Mouse (Mus musculus): ENCODE measurements around the gene 4930447C04Rik.

The 4930447C04Rik gene

DNA sequence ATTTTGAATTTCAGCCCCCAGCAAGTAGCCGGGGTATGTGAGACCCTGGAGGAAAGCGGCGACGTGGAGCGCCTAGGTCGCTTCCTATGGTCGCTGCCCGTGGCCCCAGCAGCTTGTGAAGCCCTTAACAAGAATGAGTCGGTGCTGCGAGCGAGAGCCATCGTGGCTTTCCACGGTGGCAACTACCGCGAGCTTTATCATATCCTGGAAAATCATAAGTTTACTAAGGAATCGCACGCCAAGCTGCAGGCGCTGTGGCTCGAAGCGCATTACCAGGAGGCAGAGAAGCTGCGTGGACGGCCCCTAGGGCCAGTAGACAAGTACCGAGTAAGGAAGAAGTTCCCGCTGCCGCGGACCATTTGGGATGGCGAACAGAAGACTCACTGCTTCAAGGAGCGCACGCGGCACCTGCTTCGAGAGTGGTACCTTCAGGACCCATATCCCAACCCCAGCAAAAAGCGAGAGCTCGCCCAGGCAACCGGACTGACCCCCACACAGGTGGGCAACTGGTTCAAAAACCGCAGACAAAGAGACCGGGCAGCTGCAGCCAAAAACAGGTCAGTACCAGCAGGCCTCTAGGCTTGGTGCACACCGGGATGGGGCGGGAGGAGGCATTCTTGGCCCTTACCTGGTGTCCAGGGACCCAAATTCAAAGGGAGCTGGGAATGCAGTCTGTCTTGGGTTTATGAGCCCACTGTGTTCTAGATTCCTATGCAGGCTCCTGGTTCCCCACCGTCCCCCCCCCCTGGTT, at the start of gene 4930447C04Rik:
Gene 4930447C04Rik, minus strand, starts transcription at position 704 of the 751 bp plus-strand sequence.
- DNase-seq = no peak

DNA sequence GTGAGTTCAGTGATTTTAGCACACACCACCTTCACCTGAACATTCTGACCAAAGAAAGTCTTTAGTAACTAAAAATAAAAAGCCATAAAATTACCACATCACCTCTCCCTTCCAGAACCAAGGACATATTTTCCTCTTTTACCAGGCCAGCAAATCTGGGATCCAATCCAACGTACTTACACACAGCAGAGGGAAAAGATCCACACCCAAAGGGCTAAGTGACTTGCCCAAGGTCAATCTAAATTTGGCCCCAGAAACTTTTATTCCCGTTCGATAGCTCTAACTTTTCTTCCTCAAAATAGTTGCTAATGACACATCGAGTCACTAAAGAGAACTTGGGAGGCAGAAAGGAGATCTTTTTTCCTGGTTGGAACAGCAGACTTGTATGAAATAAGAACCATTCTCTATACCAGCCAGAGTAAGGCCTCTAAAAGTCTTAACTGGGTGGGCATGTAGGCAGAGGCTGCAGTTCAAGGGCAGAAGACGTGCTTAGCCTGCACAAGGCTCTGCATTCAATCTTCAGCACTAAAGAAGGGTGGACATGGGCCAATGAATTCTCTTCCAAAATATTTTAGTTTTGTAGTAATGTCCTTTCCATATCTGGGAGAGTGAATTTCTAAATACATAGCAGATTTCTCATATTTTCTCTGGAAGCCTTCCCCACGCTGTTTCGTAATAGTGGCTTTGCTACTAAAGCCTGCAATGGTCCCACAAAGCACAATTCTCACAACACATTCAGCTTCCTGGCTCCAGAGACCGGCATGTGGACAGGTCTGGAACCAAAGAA, 42.7 kb upstream of the 4930447C04Rik start:
- DNase-seq = no peak

DNA sequence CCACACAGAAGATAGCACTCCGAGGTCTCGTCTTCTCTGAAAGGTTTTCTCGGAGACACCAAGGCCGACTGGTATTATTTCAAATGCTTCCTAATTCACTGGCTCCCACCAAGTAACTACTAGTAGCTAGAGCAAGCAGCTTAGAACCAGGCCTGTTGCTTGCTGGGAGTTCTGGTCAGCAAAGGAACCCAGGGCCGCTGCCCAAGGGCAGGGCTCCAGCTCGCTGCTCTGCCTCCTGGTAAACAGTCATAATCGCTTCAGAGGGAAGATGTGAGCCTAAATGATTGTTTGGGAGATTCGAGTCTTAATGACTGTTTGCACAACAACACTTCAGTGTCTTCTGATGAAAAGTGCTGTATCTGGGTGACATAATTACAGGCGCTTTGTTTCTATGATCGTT, 42.0 kb upstream of the 4930447C04Rik start:
- DNase-seq = no peak

DNA sequence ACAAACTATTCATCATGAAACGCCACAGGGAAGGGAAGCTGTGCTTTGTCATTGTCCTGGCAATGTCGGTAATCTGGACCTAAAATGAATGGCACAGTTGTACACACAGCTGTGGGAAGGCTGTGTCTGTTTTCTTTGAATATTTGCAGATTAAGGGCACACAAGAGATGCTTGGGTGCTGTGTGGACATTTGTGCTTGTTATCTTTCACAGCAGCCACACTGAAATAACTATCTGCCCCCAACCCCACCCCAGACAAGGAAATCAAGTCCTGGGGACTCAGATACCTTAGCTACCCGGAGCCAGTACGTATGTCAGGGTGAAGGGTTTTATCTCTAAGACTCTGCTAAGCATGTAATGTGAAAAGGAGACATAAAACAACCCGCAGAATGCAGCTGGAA, 38.7 kb upstream of the 4930447C04Rik start:
- no peak for DNase-seq

DNA sequence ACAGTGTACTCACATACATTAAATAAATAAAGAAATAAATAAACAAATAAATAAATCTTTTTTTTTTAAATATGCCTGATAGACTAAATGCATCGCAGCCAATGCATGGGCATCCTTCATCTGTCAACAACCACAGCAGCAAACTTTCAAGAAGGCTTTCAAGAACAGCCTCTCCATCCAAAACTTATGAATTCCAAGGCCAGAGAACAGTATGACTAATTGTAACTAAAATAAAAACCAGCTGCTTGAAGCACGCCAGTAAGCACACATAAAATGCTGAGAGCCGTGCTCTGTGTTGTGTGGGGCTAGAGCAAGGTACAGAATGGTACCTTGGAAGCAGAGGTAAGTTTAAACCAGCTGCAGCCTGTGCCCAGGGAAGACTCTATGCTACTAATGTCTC, 37.3 kb upstream of the 4930447C04Rik start:
- DNase-seq = no peak

DNA sequence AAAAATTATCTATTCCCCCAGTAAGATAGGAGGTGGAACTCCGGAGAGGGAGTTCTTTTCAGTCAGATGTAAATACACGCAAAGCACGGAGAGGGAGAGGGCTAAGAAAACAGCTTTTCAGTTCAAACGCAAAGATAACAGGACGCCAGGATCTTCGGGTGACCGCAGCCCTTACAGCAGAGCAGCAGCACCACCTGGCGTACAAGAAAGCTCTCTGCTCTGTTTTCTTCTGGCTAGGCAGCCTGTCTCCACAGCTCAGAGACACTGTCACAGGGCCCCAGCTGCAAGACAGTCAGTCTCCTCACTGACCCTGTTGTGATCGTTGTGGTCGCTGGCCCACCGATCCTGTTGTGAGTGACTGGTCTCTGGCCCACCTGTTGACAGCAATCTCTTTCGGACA, 36.1 kb upstream of the 4930447C04Rik start:
- peak; percentile 65 to 67 for DNase-seq

DNA sequence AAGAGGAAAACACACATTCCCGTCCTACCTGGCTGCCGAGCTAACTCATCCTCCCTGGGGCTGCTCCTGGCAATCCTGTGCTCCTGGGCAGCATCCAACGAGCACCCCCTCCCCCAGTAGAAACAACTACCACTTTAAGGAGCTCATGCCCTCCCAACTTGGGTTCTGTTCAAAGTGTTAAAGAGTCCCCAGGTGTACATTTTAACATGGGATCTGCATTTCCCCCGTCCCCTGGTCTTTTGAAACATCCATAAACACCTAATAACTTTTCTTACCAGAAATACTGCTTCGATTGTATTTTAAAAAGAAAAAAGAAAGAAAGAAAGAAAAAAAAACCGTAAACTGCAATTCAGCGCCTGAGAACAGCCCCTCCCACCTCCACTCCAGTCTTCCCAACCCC, 35.6 kb upstream of the 4930447C04Rik start:
- no peak for DNase-seq

DNA sequence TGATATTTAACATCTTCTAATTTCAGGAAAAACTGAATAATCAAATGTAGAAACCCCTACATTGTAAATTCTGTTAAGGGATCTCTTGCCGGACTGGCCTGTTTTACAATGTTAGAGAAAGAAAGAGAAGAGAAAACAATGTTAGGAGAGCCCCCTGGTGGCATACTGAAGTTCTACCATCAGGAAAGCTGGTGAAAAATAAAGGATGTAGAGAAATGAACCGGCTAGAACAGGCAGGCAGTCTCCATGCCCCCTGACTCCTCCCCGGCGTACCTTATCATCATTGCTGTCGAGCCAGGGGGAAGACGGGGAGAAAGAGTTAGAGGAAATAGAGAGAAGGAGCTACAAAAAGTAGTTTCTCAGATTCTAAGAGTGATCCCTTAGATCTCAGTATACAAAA, 32.6 kb upstream of the 4930447C04Rik start:
- DNase-seq = peak; percentile 4 to 14

DNA sequence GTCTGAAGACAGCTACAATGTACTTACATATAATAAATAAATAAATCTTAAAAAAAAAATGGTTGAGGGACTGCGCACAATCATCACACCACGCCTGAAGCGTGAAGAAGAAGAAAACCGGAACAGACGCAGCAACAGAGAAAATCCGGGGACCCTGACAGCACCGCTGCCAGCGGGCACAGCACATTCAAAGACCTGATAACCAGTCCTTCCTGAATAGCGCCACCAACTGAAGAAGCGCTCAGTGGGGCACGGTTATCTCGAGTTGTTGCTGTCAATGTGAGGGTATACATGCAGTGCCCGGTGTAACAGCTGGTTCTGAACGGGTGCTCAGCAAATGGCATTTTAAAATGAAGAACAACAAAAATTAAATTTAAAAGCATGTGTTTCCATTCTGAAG, 30.0 kb upstream of the 4930447C04Rik start:
- DNase-seq = no peak

DNA sequence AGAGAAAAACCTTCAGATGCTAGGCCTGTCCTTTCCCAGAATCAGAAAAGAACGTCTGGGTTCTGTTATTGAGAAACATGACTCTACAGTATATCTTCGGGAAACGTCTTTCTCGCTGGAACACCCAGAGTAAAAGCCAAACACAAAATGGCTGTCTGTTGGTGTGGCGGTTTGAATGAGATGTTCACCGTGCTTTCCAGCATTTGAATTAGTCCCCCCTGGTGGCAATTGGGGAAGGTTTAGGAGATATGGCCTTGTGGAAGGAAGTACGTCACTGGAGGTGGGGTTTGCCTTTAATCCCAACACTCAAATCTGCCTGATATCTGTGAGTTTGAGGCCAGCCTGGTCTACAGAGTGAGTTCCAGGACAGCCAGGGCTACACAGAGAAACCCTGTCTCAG, 27.0 kb upstream of the 4930447C04Rik start:
- DNase-seq = no peak

DNA sequence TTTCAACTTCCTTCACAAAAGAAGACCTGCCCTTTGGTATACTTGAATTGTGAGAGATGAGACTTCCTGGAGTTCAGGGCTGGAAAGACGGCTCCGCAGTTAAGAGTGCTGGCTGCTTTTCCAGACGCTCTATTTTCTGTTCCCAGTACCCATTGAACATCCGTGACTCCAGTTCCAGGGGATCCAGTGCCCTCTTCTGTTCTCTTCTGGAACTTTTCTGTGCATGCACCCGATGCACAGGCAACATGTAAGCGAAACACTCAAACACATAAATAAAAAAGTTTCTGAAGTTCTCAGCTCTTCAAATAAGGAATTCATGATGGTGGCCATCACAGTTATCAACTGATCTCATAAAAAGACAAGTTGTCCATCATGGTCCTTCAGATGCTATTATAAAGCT, 22.2 kb upstream of the 4930447C04Rik start:
- no peak for DNase-seq

DNA sequence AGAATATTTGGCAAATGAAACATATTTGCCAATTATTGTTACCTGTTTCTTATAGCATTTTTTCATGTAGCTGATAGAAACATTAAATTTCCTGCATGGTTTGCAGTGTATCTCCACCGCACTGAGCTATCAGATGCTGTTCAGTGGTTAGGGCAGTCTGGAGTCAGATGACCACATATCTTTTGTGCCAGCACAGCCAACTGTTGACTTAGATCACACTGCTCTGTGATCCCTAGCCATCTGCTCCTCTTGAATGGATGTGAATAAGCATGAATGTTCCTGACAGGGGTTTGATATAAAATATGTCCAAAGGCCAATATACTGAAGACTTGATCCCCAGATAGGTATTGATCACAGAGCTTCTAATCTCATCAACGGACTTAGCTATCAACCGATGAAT, 17.9 kb upstream of the 4930447C04Rik start:
- no peak for DNase-seq

DNA sequence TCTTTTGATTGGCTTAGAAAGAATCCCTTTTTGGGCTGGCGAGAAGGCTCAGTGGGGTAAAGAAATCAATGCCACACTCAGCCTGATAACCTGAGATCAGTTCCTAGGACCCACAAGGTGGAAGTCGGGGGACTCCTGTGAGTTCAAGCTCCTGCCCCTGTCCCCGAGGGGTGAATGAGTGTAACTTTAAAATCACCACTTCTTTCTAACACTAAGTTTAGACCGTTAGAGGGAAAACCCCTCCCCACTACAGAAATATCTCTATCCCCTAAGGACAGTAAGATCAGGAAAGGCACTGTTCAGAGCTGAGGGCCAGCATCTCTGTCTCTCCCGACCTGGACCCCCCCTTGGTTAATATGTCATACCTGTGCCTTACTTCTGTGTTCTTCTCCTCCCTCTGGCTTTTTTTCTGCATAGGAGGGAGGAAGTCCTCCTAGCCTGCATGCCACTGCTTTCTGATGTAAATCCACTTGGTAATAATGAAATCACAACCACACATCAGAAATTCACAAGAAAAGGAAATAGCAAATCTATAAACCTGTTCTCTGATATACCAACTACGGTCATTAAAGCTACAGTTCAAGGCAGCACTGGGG, 17.4 kb upstream of the 4930447C04Rik start:
- DNase-seq = no peak

DNA sequence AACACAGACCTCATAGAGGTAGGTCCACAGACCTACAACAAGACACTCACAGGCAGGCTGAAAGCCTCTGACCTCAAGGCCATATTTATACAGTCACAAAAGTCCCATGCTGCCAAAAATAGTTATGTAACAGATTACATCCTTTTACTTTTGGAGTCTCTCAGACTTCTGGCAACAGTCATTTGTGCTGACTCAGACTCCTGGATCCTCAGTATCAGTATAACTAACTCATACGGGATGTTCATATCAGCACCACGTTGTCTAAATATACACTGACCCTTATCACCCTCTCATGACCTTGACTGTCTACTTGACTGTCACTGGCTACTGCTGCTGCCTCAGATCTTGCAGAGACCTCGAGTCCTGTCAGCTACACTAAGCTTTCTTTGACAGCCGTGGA, 14.3 kb upstream of the 4930447C04Rik start:
- no peak for DNase-seq

DNA sequence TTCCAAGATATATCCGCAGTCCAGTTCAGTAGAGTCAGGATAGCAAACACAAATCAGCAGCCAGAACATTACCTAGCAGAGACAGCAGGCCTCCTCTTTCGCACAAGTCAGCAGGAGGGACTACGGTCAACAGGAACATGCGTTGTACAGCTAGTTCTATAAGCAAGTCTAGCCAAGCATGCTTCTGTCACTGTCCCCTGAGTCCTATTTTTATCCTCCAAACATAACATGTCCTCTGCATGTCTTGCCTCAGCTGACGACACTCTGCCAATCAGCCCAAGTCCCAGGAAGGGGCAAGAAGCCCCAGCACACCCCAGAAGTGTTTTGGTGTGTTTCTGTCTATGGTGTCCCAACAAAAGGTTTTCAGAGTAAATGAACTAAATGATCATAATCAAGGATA, 13.3 kb upstream of the 4930447C04Rik start:
- no peak for DNase-seq

DNA sequence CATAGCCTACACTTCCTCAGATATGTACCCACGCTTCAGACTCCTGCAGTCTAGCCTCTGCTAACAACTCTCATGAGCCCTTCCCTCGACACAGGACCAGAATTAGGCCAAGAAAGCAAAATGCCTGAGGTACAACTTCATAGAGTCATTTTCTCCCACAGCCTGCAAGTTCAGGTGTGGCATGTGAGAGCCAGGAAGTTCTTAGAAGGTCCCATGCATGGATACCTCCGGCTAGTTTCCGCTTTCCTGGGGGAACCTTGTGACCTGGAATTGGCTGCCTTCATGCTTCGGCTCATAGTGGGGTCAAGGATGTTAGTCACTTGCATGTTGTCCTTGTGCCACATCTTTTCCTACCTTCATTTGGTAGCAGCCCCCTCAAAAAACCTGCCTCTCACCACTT, 12.5 kb upstream of the 4930447C04Rik start:
- DNase-seq = no peak

DNA sequence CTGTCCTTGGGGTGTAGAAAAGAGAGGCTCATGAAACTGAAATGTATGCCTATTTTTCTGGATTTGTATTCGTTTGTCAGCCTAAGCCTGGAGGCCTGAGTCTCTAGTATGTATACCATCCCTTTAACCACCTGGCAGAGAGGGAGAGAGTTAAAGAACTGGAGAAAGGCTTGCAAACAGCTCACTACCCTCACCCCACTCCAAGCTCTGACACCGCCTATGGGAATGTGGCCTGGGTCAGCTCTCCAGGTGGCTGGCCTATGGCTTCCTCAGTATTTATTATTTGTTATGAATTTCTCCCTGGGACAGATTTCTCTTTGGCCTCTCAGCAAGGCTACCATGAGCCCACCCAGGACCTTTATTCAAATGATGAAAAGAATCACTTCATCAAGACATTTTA, 6.8 kb upstream of the 4930447C04Rik start:
- no peak for DNase-seq

DNA sequence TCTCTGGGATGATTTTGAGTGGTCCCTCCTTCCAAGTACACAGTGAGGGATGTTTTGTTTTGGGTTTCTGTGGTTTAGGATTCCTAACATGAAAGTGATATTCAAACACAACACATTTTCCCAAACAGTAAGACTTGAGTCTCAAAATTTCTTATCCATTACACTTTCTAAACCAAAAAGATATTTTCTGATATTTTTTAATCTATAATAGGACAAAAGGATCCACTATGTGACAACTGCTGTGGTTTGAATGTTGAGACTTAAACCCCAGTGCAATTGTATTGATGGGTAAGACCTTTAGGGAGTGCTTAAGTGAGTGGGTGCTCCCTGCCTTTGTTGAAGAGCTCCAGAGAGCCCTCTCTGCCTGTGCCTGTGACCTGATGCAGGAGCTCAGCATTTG, 6.2 kb upstream of the 4930447C04Rik start:
- no peak for DNase-seq

DNA sequence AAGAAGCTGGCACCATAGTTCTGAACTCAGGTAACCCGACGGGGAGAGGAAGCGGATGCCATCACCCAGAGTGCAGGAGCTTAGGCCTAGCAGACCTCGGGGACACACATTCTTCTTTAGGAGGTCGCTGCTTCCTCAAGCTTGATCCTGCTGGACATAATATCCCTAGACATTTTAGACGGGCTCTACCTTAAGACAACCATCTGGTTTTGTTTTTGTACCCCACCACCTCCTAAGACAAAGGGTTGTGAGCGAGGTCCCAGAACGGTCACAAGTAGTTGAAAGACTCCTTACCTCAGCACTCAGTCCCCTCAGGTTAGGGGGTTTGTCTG, 5.5 kb upstream of the 4930447C04Rik start:
- no peak for DNase-seq

DNA sequence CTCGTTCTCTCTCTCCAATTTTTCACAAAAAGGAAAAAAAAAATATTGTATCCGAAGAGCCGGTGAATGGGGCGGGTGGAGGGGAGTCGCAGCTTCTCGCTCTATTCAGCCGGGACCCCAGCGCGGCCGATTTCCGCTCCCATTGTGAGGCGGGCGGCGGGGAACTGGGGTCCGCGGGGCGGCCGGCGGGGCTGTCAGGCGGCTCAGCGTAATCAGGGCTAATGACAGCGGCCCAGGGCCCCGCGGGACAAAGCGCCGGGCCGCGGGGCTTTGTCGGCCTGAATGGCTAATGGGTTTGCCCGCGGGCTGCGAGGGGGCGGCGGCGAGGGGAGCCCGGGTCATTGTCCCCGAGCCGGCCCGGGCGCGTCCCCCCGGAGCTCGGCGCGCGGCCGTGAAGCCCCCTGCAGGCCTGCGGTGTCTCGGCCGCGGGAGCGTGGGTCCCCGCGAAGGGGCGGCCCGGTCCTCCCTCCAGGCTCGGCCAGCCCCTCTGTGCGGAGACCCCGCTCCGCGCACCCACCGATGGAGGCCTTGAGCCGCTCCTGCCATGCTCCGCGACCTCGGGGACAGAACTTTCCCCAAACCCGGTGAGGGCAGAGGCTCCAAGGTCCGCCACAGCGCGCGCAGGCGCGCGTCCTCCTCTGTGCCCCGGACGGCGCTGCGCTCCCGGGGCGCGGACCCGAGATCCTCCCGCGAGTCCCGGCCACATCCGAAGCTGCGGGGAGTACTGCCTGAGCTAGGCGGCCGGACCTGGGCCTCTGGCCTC, 4.9 kb upstream of the 4930447C04Rik start:
- DNase-seq = no peak

DNA sequence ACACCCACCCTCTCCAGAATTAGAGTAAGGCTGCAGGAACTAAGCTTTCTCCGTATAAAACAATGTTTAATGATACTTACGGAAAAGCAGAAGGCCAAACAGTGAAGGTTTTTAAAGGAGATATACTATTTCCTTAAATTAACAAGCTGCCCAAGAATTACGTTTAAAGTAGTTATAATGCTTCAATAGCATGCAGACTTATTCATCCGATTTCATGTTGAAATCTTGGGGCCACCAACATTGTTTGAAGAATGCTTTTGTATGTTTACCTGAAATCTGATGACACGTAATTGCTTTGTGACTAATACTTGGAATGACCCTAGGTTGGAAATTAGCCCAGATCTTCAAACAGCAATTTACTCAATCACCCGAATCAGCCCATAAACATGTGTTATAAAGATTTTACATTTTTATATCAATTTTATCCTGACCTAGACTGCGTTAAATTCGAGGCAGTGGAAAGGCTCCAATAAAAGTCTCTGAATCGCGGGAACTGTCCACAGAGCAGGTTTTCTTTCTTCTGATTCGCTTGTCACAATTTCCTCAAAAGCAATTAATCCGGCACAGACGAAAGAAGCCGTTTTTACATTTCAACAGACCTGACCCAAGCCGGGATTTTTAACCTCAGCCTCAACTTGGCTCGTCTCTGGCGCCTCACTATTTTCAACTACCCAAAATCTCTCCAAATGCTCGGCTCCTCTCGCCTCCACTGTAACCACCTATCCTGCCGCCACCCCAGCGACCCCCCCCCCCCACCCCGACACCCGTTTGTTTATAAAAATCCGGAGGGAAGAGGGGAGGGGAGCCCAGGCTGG, 4.0 kb upstream of the 4930447C04Rik start:
- DNase-seq = no peak

DNA sequence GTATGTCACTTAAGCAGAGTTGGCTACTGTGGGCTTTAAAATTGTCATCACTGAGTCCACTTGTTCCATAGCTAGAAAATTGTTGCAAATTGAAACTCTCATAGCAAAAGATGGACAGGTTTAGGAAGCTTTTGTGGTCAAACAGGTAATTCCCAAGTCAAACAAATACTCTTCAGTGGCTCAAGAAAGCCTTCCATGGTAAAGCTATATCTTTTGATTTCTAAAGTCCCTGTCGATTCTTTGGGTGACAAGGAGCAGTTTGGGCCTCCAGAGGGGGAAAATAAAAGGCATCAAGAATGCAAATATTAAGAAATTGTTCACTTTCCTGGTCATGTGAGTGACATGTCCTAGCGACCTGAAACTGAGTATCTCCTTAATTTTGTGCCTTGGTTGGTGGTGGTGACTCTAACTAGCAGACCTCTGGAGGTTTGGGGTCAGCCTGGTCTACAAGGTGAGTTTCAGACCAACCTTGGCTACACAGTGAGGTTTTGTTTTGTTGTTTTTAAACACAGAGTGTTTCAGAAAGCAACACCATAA, 3.1 kb upstream of the 4930447C04Rik start:
- no peak for DNase-seq
